Mouse (Mus musculus) lung, adult 2 months (tissue): ENCODE measurements around the gene Myt1l.

ENCODE experiments used
- CTCF ChIP-seq: fragments of 200-500 bp; IDR thresholded peaks from 2 replicates; pipeline ENCODE4 v1.5.1; 2011; ENCODE audit warnings: mild to moderate bottlenecking, low read length, control low read depth; ENCODE audit not compliant: insufficient read depth
- POLR2A ChIP-seq: fragments of 200-500 bp; IDR thresholded peaks from 2 replicates; pipeline ENCODE4 v1.6.1; 2011; ENCODE audit warnings: low read depth, mild to moderate bottlenecking, control low read depth, low read length, borderline replicate concordance; ENCODE audit errors: extremely low read depth

DNA sequence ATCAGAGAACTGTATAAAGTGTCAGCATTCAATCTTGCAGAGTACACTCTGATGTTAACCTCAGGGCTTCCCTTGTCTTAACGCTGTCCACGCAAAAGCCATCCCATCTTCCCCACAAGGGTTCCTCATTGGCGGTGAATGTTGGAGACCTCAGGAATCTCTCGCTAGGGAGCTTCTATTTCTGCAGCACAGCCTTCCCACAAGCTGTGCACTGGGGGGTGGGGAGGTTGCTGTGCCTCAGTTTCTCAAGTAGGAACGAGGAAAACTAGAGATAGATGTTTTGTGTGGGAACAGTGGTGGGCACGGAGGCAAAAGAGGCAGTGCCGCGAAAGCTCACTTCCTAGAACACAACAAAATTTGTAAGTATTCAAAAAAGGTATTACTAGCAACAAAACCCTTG is 409.1 kb downstream of the Myt1l start, which contains the start of gene Pxdn:
- no peak for TF ChIP-seq CTCF
- no peak for TF ChIP-seq POLR2A
